Mouse (Mus musculus) thymus, postnatal 0 days (tissue): ENCODE results near the gene Acsf3. TPM values are rescaled to one million over a fixed set of nuclear protein-coding genes. Genes with fewer than 3 reads are reported as not detected.

ENCODE experiments used
- DNase-seq: peaks from one replicate; pipeline ENCODE4 v3.0.0-alpha.2; 2015; ENCODE audit warnings: low spot score
- polyA plus RNA-seq: library from polyadenylated mRNA; unstranded; fragments of >200 nt; fragmentation: Nextera tagmentation; extraction: Ambion mirVana; gene quantifications from 2 replicates; pipeline ENCODE4 v1.2.1, GENCODE M21; 2015

Gene Acsf3
- polyA plus RNA-seq, 1 experiment from 2014 or later = 14.0 TPM

DNA sequence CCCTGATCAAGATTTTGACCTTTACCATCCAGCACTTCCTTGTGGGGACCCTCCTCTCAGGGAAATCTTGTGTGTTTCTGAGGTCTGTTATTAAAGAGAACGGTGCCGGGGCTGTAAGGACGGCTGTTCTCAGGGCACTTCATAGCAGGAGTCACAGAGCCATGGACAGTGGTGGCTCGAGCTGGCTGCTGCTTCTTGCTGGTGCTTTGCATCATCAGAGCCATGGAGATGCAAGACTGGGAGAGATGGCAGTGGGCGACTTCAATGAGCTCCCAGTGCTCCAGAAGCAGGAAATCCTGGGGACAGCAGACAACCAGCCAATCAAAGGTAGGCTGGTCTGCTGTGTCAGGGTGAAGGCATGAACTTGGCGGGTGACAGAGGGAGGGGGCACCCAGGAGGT, 14.2 kb upstream of the Acsf3 start:
- peak; percentile 27 for DNase-seq

DNA sequence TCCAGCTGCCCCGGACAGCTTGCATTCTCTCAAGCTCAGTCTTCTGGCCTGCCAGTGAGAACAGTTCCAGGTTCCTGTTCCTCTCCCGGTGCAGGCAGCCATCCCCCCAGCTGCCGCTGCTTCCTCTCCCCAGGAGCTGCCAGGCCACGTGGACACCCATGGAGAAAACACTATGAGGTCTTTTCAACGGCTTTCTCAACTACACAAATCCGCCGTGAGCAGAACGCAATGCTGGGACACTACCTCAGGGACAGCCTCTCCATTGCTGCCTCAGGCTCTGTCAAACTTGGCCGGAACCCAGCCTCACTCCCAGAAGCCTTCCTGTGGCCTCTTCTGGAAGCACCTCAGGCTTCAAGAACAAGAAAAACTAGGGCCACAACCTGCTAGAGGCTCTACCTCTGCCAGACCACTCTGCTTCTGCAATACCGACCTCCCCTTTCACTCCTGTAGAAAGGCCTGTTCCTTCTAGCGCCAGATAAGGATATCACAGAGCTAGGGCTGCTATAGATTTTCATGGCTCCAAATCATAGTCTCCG, 12.5 kb upstream of the Acsf3 start:
- no peak for DNase-seq

DNA sequence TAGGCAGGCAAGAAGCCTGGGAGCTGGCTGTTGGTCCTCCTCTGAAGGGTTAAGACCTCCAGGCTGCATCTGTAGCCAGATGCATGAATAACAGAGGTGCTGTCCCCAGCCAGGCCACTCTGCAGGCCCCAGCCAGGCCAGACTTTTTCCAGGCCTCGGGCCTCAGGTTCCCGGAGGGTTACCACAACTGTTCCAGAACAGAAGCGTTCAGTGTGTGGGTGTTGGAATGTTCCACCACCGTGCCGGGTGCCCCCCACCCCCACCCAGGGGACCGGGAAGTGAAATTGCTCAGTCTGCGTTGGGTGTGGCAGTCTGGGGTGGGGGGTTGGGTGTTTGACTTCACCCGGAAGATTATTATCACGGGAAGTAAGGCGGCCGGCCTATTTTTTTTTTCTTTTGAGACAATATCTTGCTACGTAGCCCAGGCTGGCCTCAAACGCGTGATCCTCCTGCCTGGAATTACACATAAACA, 12.0 kb upstream of the Acsf3 start:
- no peak for DNase-seq

DNA sequence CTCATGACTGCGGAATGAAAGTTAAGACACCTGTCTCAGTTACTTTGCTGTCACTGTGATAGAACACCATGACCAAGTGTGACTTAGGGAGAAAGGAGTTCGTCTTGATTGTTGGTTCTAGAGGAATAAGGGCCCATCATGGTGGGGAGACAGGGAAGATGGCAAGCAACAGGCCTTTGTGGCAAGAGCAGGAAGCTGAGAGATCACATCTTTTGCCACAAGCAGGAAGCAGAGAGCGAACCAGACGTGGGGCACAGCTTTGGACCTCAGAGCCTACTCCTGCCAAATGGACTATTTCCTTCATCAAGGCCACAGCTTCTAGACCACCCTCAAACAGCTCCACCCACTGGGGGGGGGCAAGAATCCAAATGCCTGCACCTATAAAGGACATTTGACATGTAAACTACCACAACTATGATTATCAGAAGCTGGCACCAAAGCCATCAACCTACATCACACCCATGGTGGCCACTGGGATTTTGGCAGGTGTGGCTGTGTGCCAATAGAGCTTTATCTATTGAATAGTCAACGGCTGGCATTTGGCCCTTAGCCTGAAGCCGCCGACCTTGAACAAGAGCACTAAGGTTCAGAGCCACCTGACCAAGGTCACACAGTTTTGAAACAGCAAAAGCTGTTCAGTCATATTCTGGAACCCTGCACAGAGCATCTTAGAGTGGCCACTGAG, 10.4 kb upstream of the Acsf3 start:
- peak; percentile 47 for DNase-seq

DNA sequence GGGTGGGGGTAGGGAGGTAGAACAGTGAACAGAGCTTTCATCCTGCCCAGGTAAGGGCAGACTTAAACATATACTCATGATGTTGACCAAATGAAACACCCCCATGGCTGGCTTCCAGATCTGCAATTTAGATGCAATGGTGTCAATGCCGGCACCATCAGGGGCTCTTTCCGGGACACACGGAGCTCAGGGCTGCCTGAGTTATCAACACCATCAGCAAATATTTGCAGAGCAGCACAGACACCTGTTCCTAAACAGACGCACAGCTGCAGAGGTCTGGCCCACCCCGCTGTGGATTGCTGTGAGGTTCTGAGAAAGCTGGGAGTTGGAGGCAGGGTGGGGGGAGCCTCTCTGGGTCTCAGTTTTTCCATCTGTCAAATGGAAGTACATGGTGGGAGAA, 9.1 kb upstream of the Acsf3 start:
- peak; percentile 71 for DNase-seq

DNA sequence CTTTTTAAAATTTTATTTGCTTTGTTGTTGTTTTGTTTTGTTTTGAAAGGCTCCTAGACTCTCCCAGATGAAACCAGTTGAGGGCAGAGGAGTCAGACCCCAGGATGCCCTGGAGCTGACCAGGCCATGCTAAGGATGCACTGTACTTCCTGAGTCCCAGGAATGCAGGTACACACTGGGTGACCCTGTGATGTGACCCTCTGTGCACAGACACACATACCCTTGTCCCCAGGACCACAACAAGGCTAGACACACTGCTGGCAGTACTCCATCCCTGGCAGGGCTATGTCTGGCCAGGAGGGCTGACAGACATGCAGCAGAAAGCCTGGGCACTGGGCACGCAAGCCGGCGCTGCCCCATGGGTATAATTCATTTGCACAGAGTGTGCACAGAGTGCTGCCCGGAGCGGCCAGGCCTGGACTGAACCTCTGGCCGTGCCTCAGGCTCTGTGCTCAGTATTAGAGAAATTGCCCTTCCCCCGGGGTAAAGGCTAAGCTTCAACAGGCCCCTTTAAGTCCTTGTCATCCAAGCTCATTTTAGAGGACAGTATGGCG, 8.6 kb upstream of the Acsf3 start:
- no peak for DNase-seq

DNA sequence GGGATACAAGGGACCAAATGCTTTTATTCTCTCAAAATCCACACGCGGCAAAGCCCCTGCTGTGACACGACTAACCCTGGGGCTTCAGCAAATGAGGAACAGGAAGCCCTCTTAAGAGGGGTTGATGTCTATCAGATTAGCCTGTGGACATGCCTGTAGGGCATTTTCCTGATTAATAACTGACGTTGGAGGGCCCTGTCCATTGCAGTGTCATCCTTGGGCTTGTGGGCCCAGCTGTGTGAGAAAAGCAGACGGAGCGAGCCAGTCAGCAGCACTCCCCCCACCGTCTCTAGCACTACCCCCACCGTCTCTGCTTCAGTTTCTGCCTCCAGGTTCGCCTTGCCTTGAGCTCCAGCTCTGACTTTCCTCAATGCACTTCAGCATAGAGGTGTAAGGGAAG, 8.1 kb upstream of the Acsf3 start:
- no peak for DNase-seq

DNA sequence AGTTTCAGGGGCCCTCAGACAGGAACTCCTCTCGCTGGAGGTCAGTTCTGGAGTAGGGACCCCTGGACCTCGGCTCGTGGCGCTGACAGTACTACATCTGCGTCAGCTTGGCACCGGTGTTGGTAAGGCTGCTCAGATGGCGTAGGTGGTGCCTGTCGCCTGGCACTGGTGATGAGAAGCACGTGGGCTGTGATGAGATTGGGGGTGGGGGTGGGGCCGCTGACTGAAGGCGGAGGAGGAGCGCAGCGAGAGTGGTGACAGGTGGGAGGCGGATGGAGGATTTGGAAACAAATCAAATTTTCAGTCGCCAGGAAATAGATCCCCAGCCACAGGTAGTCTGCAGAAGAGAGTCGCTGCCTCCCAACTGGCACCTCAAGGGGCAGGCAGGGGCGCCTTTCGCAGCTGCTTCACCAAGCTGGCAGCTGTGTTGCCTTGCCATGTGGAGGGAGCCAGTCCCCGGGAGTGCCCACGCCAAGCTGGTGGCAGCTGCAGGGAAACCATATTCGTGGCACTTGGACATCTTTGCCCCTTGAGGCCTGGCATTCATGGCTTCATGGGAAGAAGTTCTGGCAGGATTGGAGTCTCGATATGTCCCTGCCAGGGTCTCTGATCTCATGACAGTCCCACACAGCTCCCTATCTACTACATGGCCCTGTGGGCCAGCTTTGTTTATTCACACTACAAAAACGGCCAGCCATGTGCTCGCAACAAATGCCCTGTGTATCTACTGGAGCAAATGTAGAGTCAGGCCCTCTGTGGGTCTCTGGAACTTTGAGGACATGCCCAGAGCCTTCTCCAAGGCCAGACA, 5.8 kb upstream of the Acsf3 start:
- DNase-seq = peak; percentile 73

DNA sequence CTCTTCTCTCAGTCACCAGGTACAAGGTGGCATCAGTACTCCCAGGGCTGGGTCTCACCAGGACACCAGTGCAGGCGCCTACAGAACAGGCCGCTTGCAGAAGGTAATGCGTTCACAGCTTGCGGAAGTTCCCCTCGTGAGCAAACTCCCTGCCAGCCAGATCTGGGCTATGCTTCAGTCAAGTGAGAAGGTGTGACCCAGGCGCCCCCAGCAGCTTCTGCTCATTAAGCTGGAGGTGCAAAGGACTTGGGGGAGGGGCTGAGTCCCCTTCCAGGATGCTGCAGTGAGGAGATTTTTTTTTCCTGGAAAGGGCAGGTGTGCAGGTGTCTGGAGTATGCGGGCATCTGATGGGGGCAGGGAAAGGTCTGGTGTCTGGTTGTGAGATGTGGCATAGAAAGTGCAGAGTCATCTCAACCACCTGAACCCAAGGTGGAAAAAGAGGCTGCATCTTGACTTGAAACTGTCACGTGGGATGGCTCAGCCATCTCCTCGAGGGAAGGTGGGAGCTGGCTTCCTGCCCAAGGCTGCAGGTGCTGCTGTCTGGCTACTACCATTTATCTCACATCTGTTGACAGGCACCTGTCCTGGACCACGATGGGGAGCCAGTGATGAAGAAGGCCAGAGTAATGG, 2.7 kb upstream of the Acsf3 start:
- peak; percentile 69 for DNase-seq

DNA sequence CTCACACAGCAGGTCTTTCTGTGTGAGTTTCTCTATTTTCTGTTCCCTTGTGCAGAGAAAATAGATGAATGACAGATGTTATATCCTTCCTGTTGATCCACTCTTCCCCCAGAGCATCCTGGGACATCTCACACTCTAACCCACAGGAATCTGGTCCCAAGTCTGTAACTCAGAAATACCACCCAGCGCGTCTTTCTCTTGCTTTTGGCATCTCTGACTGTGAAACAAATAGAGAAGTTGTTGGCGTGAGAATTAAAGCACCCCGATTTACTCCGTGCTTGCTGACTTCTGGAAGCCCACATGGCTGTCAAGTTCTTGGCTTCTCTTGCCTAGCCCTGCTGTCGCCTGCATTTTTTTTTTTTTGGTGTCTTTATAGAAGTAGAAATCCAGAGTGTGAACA, 2.4 kb downstream of the Acsf3 start:
- no peak for DNase-seq

DNA sequence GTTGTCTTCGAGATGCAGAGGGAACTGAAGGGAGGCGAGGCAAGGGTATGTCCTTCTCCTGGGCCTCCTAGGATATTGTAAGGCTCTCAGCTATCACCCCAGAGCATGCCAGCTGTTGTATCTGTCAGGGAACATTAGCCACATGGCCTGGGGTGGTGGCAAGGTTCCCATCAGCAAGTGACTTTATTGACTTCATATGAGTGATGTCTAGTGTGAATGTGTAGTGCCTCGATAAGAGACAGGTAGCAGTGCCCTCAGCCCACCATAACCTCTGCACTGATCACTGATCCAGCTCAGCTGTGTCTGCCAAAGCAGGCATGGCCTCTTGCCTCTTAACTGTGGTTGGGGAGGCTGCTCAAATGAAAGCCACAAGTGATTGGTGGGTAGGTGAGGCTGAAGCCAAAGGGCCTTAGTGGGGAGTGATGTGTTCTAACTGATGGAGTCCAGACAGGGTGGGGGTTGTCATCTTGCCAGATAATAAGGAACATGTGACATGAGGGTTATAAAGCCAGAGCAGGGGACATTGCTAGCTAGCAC, 3.5 kb downstream of the Acsf3 start:
- DNase-seq = no peak

DNA sequence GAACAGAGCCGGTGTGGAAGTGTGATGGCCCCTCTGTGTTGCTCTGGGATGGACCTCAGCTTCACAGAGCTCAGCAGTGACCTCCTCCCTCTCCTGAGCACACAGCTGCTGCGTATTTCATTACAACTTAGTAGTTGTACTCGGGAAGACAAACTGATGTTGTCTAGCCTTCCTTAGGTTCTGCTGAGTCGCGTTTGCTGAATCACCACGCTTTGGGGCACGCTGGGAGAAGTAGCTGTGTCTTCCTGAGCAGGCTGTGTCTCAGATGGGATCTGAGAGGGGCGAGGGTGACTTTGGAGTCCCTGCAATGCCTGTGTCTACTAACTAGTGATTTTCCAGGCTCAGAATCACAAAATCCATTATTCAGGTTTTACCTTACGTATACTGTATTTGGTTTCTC, 4.0 kb downstream of the Acsf3 start:
- no peak for DNase-seq

DNA sequence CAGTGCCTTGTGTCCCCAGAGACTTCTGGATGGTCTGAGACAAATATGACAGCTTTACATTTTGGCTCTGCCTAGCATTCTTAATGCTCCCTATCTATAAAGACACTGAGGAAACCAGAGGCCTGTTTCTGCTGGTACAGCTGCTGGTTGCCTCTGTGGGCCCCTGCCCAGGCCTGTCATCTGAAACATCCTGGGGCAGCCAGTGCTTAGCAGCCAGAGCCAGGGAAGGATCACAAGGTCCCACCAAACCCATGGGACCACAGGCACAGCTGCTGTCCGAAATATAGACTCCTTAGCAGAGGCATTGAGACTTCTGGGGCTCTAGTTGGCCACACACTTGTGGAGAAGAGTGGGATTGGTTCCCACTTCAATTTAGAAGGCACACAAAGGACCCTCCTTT, 9.5 kb downstream of the Acsf3 start:
- DNase-seq = no peak

DNA sequence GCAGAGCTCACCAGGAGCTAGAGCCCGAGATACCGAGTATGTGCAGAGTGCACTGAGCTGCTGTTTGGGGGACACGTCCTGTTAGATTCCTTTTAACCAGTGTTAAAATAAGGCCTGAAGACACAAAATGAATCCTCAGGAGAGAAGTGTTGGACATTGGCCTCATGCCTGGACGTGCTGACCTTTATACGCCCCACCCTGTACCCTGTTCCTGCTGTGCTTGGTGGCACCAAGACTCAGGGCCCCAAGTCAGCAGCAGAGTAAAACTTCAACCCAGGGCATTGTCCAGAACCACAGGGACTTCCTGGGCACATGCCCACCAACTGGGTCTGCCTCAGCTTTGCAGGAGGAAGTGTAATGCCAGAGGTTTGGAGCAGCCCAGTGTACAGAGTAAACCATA, 14.5 kb downstream of the Acsf3 start:
- no peak for DNase-seq

DNA sequence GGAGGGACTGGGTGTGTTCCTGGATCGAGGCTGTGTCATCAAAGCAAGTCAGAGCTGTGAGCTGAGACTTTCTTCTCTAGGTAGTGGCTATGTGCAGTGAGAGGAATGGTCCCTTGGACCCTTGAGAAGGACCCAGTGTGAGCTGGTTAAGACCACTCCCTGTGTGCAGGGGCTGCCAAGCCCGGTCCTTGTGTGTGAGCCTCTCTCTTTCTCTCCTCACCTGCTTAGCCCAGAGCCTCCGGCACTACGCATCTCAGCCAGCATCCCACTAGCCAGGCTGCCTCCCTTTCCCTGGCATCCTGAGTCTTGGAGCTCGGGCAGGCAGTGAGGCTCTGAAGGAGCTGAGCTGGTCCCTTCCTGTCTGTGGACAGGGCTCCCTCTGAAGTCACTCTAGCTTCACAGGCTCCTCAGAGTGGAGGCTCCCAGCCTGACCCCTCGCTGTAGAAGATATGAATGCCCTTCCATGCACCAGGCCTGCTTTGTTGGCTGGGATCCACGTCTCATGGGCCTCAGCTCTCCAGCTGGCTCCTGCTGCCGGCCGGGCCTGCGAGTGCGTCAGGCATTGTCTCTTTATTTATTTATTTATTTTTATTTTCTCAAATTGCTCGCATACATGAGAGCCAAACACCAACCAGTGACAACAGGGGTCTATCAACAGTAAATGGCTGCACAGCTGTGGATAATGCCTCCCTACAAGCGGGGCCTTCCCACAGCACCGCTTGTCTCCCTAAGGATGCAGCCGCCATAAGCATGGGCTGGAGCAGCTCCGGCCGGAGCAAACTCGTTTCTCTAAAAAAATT, 18.3 kb downstream of the Acsf3 start:
- DNase-seq = no peak

DNA sequence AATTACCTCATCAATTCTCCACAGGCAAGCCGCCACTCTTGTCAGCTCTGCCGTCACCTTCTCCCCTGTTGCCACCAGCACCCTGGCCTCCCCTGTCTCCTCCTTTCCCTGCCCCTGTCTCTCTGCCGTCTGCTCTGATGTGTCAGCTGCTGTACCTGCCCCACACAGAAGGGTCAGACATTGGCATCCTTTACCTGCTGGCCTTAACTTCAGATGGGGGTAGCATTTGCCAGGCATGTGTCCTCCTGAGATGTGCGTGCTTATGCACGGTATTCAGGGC, 18.8 kb downstream of the Acsf3 start:
- DNase-seq = no peak

DNA sequence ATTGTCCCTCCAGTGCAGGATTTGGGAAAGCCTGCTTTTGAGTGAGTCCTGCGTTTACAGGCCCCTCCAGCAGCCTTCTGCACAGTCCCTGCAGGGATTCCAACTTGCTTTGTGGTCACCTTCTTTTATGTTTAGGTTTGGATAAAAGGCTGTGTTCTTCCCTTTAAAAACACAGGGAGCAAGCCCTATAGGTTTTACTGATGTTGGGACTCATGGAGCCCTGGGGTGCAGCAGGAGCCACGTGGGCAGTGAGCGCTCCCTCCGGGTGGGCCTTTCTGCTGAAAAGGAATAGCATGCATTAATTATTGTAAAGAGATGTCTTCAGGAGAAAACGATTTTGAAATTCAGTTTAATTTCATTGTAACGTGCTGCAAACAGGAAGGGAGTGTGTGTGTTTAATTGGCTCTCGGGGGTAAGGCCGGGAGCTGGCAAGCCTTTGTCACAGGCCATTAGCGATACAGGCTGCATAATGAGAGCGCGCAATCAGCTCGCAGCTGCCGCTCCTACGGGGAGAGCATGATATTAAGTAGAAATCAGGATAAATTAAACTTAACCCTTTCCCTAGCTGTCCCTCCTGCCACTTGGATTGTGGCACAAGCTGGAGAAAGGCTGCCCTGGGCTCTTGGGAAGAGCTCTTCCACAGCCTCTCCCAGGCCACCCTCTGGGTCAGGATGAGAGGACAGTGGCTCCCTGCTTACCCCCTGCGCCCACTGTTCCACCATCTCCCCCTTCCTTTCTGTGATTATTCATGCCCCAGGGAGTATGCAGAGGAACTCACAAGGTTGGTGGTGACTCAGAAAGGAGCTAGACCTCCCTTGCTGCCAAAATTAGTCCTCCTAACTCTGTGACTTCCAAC, 28.8 kb downstream of the Acsf3 start:
- DNase-seq = no peak

DNA sequence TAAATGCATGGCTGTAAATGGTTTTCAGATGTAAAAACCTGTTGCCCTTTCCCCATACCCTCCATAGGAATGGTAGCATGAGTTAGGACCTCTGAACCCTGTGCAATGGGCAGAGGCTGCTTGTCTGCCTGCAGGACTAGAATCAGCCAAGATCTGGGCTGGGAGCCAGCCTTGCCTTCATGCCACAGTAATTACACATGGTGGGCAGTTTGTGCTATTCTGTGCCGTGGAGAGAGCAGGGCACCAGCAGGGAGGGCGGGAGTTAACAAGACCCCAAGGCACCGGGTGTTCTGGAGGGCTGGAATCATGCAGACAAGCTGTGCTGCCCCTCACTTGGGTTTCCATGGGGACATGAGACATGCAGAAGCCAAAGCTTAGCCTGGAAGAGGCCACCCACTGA, 30.1 kb downstream of the Acsf3 start:
- DNase-seq = no peak

DNA sequence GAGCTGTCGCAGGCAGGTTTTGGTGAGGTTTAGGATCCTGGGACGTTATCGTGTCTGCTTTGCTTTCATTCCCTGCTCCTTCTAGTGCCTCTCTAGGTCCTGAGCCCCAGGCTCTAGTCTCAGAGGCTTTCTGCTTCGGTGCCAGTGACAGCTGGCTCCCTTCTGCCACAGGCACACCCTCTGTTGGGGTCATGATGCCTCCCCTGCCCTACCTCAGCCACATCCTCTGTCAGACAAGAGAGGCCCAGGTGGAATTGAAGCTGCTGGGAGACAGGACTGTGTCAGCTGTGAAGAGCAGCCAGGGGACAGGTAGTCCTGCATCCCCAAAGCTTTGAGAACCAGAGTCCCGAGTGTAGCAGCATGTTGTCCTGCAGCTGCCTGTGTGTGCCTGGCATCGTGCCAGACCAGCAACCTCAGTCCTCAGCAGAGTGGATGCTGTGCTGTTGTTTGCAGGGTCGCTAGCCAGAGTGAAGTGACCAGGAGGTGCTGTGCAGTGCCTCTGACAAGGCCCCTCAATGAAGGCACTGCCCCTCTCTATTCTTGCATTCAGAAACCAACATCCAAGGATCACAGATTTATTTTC, 31.8 kb downstream of the Acsf3 start:
- peak; percentile 77 for DNase-seq

DNA sequence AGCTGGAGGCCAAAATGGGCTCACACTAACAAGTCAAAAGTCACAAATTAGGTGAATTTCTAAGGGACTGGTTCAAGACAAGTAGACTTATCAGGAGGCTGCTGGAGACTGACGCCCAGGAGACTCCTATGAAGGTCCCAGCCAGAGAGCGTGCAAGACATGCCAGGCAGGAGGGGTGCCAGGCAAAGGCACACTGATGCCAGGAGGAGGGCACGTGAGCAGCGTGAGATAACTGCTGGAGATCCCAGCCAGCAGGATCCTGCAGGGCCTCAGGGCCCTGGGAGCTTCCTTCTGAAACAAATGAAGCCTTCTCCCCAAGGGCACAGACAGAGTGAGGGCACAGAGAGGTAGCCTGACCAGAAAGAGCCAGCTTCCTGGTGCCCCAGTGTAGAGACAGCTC, 32.6 kb downstream of the Acsf3 start:
- DNase-seq = no peak
